Mouse (Mus musculus): ENCODE data around the gene Mrgpre.

Mrgpre gene

DNA sequence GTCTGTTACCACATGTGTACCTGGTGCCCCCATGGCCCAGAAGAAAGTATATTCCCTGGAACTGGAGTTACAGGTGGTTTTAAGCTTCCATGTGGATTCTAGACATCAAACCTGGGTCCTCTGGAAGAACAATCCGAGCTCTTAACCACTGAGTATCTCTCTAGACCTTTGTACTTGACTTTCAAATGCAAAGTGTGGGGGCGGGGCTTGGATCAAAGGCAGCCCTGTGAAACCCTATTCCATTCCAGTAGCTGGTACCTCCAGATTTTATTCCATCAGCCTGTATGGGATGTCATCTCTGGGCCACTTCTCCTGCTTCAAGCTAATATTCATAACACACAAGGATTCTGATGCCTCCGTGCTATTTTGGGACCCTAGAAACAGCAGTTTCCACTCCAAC, 8.2 kb downstream of the Mrgpre start:
- no peak for DNase-seq

DNA sequence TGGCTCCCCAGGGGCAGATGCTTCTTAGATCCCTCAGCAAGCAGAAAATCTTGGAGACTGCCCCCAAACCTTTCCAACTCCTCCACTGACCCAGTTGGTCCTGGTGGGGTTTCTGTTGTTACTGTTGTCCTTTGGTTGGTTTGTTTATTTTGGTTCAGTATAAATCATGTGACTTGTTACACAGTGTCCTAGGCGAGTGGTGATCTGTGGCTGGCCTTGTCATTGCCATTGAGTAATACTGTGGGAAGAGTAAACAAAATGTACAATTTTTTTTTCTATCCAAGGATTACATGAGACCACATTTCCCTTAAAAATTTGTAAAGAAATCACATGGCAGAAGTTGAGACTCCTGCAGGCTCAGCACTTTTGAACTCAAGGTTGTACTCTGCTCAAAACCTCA, 14.8 kb downstream of the Mrgpre start:
- DNase-seq, result no peak

DNA sequence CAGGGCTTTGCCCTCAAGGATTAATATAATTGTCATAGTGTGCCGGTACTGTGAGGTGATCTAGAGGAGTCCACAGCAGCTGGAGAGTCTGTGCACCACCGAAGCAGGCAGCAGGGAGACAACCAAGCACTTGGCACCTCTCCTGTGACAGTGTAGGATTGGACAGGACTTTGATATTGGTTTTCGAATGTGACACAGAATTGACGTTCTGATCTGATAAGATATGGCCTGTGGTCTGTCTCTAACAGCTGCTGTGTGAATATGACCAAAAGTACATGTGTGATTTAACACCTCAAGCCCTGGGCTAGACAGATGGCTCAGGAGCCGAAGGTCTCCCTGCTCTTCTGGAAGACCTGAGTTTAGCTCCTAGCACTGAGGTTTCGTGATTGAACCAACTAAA, 16.0 kb downstream of the Mrgpre start:
- no peak for DNase-seq

DNA sequence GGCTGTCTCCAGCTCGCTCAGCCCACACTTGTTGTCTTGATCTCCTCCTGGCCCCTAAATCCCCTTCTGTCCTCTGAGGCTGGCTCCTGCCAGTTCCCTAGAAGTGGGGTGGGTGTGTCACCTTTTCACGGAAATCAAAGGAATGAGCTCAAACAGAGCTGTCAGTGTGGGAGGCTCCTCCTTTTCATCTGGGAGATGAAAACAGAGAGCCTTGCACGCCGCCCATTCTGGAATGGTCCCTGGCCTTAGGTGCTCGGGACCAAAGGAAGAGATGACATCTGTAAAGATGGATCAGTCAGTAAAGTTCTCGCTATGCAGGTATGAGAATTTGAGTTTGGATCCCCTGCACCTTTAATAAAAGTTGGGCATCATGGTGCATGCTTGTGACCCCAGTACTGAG, 17.4 kb downstream of the Mrgpre start, which contains the start of gene Mrgprg:
Mrgprg (minus strand) TSS at position 101 of the 400 bp plus-strand sequence.
- no peak for DNase-seq

DNA sequence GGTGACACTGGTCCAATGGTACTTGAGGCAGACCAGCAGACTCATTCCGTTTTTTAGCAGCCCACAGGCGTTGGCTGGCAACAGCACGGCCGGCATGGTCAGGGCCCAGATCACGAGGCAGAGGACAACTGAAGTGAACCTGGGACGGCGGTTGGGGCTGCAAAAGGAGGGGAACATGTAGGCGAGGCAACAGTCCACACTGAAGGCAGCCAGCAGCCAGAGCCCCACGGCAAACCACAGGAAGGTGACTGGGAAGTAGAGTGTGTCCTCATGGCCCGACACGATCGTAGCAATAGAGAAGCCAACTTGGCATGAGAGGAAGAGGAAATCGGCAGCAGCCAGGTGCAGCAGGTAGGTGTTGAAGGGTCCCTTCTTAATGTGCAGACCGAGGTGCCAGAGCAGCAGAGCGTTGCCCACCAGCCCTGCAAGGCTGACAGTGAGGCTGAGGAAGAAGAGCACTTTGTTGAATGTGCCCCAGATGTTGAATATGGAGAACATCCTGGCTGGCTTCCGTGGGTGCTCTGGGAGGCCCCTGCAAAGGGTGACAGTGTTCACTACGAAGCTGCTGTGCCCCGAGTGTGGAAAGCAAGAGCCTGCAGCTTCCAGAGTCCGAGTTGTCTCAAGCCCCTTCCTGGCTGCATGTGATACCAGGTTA, 19.3 kb downstream of the Mrgpre start:
- no peak for DNase-seq

DNA sequence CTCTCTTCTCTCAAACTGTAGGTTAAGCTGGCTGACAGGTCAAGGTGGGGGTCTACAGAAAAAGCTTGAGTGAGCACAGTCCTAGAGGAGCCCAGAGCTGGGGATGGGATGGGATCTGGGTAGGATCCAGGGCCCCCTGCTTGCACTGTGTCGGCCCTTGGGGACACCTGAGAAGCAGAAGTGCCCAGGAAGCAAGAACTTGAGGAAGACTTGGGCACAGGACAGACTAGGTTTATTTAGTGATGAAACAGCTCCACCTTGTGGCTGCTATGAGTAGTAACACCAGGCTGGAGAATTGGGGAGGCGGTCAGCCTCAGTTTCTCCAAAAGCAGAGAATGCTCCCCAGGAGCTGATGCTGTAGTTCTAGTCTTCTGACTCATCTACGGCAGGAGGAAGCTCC, 20.5 kb downstream of the Mrgpre start:
- no peak for DNase-seq

DNA sequence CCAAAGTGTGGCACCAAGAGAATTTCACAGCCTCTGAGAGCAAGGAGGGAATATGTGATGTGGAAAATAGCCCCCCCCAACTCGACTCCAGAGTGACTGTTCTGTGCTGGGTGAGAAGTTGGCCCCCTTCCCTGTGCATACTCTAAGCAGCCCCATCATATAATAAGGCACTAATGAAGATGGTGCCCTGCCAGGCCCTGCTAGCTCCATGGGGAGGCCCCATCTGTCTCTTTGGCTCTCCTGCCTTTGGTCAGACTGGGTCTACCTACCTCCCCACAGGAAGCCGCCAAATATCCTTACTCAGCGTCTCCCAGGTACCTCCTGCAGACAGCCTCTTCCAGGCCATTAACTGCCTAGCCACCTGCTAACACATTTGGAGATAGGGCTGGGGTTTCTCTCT, 25.3 kb downstream of the Mrgpre start:
- DNase-seq, result no peak

DNA sequence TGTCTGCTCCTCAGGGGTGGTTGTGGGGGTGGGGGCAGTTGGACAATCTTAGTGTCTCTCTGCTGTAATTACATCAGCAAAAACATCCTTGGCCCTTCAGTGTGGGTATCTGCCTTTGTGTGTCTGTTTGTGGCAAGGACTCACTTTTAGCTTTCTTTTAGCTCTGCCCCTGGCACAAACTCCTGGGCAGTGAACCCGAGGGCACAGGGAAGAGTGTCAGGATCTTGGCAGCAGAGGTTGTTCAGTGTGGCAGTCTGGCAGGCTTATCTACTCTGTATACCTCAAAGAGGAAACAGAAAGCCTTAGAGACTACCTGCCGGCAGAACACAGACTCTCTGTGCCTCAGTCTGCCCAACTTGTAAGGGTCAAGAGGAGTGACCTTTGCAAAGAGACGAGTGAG, 26.6 kb downstream of the Mrgpre start:
- no peak for DNase-seq

DNA sequence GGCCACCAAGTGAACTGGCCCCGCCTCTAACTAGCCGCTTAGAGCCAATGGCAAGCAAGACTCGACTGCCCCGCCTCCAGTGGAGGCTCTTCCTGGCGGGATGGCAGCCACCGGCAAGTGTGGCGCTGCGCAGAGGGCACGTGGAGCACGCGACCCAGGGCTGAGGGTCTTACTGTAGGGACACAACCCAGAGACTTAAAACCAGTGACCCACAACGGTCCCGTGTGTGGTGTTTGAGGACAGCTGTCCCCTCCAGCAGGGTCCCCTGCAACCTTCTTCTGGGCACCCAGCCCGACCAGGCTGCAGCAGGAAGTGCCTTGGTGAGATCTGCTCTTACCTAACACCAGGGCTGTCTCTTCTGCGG, 27.3 kb downstream of the Mrgpre start:
- peak; percentile 82 to 83 for DNase-seq

DNA sequence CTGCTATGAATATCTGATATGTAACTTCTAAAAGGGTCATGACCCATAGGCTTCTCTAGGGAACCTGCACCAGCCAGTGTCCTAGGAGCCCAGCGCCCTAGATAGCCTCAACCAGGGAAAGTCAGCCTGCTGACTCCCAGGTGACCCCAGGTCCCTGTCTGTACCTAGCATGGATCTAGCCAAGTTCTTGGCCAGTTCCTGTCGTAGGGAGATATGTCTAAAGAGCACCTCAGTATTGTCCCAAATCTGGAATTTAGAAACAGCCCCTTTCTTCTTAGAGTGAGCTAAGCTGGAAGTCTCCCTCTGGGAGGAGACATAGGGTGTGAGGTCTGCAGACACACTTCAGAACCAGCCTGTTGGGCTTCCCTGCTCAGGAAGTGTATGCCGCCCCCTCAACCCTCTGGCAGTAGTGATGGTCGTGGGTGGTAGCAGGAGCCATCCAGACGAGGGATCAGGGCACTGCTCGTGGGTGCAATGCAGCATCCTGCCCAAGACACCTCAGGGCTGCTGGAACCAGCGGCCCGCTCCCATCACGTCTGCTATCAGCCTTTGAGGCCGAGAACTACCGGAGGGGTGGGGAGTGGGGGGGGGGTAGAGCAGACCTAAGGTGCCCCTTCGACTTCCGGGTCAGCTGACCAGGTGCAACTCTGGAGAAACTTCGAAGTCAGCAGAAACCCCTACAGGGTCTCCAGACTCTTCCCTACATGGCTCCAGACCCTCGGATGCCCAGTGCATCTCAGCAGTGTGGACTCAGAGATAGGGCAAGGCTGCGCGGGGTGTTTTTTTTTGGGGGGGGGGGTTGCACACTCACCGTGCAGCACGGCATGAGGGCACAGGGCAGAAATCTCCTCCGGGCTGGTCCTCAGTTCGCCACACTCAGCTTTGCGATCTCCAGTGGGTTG, 27.9 kb downstream of the Mrgpre start, which contains the start of gene Osbpl5:
Osbpl5 (minus strand) TSS at position 861 of the 902 bp plus-strand sequence.
- DNase-seq, result no peak

DNA sequence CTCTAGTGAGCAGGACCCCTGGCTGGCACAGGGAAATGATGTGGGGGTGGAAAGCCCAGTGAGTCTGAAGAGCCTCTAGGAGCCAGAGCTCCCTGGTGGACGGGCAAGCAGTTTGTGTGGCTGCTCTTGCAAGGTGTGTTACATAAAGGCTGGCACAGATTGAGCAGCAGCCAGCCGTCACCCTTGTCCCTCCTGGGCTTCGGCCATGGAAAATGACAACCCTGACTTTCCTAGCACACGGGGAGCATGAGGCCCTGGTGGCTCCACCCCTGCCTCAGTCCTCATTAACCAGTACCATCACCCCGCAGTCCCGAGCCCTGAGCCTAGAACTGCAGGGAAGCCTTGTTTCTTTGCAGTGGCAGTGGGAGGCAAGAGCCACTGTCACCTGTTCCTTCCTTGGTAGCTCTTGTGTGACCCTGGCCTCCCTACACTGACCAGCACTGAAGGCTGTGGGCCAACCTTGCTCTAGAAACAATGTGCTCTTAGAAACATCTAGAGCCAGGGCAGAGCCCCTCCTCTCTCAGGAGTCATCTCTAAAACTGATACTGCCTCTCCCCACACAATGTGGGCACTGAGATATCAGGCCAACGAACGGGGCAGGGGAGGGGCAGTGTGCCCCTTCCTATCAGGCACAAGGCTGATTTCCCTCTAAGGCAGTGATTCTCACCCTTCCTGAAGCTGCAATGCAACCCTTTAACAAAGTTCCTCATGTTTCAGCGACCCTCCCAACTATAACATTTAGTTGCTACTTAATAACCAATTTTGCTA, 28.8 kb downstream of the Mrgpre start:
- no peak for DNase-seq

DNA sequence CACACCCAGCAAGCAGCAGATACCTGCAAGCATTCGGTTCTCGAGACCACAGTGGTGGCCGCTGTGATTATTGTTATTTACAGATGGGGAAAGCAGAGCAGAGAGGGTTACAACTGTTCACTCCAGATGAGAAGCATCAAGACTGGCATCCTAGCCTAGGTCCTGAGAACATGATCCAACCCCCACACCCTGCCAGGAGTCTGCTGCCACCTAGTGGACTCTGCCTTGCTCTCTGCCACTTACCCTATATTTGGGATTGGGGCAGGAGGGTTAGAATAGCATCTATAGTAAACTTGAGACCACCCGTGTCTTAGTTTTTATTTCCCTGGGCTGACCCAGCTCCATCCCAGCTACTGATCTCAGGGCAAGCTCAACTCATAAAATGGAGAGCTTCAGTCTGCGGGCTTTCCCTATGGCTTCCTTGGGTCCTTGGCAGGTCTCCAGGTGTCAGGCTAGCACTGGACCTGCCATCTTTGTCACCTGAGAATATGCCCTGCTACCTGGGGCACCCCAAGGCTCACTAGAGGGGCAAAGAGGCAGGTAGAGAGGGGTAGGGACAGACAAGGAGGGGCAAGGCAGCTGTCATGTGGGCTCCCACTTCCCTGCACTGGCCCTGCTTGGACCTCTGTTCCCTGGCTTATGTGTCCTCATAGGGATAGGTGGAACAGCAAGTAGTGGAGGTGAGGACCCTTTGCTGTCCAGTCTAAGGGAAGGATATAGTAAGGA, 30.1 kb downstream of the Mrgpre start:
- peak in 1 of 2 experiments; percentile 34 for DNase-seq

DNA sequence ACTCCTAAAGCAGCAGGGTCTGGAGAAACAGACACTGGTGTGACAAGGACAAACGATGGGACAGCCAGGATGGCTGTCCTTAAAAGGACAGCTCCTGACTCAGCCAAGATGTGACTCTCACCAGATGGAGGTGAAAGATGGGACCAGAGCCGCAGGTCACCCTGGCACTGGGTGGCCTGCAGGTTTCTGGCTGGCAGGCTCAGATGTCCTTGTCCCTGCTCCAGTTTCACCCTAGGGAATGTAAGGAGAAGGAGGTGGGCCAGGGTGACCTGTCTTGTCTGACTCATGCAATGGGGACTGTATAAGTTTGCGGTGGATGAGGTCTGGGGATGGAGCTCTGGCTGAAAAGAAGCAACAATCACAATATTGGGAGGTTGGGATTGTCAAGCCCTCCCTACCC, 31.7 kb downstream of the Mrgpre start:
- no peak for DNase-seq

DNA sequence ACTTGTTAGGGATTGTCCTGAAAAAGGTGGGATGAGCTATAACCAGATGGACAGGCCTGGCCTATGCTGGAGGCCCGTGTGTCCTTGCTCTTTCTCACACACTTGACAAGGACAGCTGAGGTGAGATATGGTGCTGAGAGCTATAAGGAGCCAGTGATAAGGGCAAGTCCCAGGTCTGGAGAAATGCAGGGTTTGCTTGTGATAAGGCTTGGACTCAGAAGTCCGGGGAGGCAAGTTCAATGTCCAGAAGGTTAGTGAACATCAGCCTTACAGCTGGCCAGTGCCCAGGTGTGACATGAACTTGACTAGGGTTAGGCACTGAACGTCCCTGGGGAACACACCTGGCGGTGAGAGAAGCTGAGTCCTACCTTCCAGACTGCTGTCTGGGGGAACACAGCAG, 32.2 kb downstream of the Mrgpre start:
- DNase-seq, result no peak

DNA sequence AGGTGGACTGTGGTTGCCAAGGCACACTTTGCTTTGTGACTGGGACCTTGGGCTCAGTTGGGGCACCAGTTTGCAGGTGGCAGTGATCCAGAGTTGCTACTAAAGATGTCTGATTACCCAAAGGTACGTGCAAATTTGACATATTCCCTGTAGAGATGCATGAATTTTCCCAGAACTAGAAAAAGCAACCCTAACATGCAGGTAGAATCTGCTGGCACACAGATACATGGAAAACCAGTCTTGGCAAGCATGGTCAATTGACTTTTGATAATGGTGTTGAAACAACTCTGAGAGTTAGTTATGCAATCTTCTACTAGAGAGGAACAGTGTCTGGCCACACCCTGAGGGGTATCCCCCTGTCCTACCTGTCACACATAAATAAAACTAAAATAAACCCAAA, 32.9 kb downstream of the Mrgpre start:
- DNase-seq, result no peak

DNA sequence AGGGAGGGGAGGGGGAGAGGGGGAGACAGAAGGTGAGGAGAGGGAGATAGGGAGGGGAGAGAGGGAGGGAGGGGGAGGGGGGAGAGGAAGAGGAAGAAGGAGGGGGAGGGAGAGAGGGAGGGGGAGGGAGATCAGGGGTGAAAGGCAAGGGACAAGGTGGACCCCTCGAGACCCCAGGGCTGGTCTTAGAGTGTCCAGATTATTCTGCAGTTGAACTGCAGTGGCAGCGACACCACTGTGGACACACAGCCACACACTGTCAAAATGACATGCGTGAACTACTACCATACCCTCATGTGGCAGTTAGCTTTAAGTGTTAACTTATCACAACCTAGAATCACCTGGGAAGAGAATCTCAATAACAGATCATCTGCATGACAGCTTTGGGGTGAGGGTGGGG, 35.3 kb downstream of the Mrgpre start:
- DNase-seq, result no peak

DNA sequence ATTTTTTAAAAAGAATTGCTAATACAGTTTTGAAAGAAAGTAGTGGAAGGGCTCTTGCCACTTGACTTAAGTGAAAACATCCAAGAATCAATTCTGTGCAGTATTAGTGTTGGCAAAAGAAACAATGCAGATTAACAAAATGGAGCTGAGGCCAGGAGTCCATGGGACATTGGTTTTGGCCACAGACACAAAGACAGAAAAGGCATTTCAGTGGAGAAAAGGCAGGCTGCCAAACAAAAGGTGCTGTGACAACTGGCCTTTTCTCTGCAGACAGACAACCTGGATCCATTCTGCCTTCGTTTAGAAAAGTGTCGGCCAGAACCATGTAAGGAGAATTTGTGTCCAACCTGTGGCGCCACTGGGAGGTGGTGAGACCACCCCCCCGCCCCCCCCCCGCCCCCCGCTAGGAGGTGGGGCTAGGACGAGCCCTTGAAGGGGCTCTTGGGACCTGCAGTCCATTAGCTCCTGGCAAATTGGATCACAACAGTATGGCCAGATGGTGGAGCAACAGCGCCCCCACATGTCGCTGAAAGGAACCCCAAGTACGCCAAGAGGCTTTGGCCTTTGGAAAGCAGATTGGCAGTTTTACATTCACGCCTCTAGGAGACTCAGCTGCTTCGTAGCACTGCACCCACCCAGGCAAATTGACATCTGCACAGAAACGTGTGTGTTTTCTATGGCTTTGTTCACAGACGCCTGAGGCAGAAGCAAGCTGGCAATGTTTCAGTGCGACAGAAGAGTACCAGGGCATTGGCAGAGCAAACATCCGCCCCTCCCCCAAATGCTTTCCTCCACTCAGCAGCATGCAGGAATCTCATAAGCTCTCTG, 36.0 kb downstream of the Mrgpre start:
- peak; percentile 46 to 62 for DNase-seq

DNA sequence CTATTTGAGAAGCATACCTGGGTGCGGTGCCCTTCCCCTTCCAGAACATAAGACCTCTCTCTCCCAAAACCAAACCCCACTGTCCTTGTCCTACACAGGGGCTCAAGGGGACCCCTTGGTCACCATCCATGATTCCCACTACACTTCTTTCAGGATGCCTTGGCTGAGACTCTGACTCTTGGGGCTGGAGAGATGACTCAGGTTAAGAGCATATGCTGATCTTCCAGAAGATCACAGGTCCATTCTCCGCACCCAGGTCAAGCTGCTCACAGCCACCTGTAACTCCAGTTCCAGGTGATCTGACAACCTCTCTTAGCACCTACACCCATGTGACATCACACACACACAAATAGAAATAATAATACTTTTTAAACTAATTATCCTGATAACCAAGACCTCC, 43.6 kb downstream of the Mrgpre start:
- no peak for DNase-seq

DNA sequence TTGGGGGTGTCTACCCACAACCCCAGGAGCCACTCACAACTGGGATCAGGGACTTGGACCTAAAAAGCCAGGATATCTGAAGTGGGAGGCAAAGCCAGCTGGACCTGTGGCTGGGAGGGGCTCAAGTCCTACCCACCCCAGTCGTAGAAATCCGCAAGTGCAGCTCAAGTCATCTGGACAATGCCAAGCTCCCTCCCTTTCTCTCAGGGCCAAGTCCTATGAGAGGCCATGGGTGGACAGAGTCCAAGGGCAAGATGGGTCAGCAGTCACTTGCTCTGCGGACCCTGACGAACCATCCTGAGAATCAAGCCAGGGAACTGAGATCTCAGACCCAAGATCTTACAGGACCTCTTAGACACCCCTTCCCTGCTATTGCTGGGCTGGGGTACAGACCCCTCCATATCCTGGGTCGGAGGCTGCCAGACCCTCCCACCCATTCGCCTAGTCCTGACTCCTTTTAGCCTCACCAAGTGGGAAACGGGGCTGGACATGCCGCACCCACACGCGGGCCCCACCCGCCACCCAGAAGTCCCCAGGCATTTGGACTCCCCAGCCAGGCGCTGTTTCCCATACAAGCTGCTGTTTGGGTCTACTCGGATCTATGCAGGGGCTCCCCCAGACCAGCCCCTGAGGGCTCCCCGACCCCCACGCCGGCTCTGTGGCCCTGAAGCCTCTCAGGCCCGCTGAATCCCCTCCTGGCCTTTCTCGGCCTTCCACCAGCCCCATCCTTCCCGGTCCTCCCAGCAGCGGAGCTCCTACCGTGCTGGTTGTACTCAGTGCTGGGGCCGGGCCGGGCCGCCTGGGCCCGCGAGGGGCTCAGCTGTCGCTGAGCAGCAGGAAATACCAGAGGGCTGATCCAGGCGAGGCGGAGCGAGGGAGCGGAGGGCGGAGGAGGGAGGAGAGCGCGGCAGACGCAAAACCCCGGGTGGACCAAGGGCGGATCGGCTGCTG, 44.5 kb downstream of the Mrgpre start:
- peak; percentile 45 to 53 for DNase-seq

DNA sequence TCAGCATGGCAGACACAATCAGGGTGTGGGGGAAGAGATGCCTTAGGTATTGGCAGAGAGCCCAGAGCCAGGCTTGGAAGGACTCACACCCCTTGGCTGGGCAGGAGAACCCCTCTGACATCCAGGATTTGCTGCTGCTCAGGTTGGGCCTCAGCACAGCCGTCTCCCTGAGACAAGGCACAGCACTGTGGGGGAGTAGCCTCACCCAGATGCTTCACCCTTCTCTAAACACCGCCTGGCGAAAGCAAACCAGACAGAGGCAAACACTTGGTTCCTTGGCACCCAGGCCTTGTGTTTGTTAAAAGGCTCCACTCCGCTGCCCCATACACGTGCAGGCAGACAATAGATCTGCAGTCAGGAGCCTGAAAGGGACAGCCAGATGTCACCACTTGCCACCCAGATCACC, 45.7 kb downstream of the Mrgpre start:
- no peak for DNase-seq

DNA sequence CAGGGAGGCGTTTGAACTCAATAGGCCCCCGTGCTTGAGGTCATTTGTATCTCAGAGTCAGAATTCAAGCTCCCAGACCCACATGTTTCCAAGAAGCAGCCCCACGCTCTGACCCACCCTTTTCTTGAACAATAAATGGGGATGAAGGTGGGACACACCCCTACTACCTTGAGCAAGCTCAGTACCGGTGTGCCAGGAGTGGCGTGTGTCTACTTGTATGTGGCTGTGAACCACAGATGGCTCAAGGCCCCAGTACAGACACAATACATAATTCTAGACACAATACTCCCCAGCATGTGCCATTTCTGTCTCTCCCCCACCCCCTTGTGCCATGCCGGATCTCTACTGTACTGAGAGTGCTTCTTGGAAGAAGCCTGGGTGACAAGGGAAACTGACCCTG, 46.1 kb downstream of the Mrgpre start:
- DNase-seq, result no peak

All from thymus, adult 18-20 months (tissue).